Mouse (Mus musculus) lung, postnatal 0 days (tissue): ENCODE data around the gene Mrpl53.

Experiments
- CTCF ChIP-seq: IDR thresholded peaks from 2 replicates; pipeline ENCODE4 v1.5.1; 2016; ENCODE audit warnings: antibody characterized with exemption, mild to moderate bottlenecking
- EP300 ChIP-seq: IDR thresholded peaks from 2 replicates; pipeline ENCODE4 v1.6.1; 2016; ENCODE audit warnings: antibody characterized with exemption, mild to moderate bottlenecking, control low read depth

DNA sequence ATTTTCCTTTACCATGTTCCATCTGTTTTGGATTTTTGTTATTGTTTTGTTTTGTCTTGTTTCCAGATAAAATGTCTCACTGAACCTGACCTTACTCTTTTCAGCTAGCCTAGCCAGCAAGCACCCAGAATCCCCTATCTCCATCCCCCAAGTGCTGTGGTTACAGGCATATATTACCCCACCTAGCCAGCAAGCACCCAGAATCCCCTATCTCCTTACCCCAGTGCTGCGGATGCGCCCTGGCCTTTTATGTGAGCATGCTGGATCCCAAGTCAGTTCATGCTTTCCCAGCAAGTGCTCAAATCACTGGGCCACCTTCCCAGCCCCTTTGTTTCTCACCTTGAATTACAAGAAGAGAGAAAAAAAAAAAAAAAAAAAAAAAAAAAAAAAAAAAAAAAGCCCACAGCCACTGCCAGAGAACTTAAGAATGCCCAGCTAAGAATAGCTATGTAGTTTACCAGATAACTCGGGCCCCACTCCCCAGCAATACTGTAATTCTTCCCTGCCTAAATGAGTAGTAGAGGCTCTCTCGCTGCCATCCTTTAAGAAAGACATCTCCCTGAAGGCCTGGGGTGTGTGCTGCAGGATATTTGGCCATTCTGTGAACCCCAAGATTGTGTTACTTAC is 2.8 kb downstream of the Mrpl53 start:
- TF ChIP-seq CTCF (no peak), EP300 (no peak)
